Mouse (Mus musculus) small intestine, adult 2 months (tissue): ENCODE data around the gene Retsat. TPM values are rescaled to one million over a fixed set of nuclear protein-coding genes. Genes with fewer than 3 reads are reported as not detected.

Experiments used
- H3K27ac ChIP-seq: fragments of 200-500 bp; 2 replicates; pipeline ENCODE4 v1.5.1; 2012; ENCODE audit warnings: low read depth, low read length, control low read depth, inconsistent platforms; ENCODE audit not compliant: insufficient read depth
- H3K27me3 ChIP-seq: fragments of 200-500 bp; 2 replicates; pipeline ENCODE4 v1.6.1; 2012; ENCODE audit warnings: mild to moderate bottlenecking, moderate library complexity, low read length, inconsistent platforms; ENCODE audit not compliant: control insufficient read depth, insufficient read depth
- H3K36me3 ChIP-seq: fragments of 200-500 bp; 2 replicates; pipeline ENCODE4 v1.6.1; 2012; ENCODE audit warnings: mild to moderate bottlenecking, low read length, control low read depth, inconsistent platforms; ENCODE audit not compliant: control insufficient read depth, insufficient read depth
- H3K4me1 ChIP-seq: fragments of 200-500 bp; 2 replicates; pipeline ENCODE4 v1.6.1; 2012; ENCODE audit warnings: low read length, inconsistent platforms, mixed read lengths; ENCODE audit not compliant: control insufficient read depth, insufficient read depth, insufficient read length
- H3K4me3 ChIP-seq: fragments of 200-500 bp; 2 replicates; pipeline ENCODE4 v1.5.1; 2012; ENCODE audit warnings: low read depth, mild to moderate bottlenecking, control low read depth, inconsistent platforms, low read length, moderate library complexity
- CTCF ChIP-seq: fragments of 200-500 bp; IDR thresholded peaks from 2 replicates; pipeline ENCODE4 v1.5.1; 2012; ENCODE audit warnings: low read depth, mild to moderate bottlenecking, control low read depth, inconsistent platforms, low read length, moderate library complexity, mixed read lengths; ENCODE audit not compliant: insufficient replicate concordance, insufficient read length; ENCODE audit errors: extremely low read depth
- POLR2A ChIP-seq: fragments of 200-500 bp; IDR thresholded peaks from 2 replicates; pipeline ENCODE4 v1.6.1; 2012; ENCODE audit warnings: low read depth, mild to moderate bottlenecking, control low read depth, inconsistent platforms, low read length, moderate library complexity
- WGBS: fragments of 180-500 bp; shearing (Covaris S2); methylation state at CpG from one replicate; pipeline ENCODE4 v1.1.7; 2018; 5-methylcytosine and 5-hydroxymethylcytosine counted together
- polyA plus RNA-seq: library from polyadenylated mRNA; depleted of rRNA; stranded (reverse); fragments of >200 nt; gene quantifications from 2 replicates; pipeline ENCODE4 v1.2.3, GENCODE M21; 2012

The Retsat gene
- polyA plus RNA-seq, 1 experiment = 70.7 TPM

DNA sequence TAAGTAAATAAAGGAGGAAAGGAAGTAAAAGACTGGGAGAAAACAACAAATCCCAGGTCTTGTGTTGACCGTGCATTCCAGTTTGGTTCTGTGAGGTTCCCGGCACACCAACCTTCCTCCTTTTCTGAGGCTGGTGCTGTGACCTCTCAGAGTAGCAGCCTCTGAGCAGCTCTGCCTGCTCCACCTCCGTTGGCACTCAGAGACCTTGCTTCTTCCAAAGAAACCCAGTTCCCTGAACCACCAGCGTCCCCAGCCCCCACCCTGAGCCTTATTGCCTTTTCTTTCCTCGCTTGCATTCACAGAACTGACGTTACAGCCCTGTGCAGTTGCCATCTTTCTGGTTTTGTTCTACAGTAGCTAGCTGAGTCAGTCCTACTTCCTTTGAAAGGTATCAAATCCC is 1.9 kb downstream of the Retsat start:
- TF ChIP-seq POLR2A = no peak
- no peaks in the 10 kb centered on the region for H3K27me3 ChIP-seq
- no peak overlapping the region for H3K27ac ChIP-seq
- 87% methylated on average over 6 of the region's 6 CpGs for WGBS
- peaks cover 16% of the 10 kb centered on the region for H3K36me3 ChIP-seq
- H3K4me3 ChIP-seq = no peak overlapping the region
- peaks cover 7% of the 10 kb centered on the region; the same call in 1 of the 2 replicates for H3K4me1 ChIP-seq

DNA sequence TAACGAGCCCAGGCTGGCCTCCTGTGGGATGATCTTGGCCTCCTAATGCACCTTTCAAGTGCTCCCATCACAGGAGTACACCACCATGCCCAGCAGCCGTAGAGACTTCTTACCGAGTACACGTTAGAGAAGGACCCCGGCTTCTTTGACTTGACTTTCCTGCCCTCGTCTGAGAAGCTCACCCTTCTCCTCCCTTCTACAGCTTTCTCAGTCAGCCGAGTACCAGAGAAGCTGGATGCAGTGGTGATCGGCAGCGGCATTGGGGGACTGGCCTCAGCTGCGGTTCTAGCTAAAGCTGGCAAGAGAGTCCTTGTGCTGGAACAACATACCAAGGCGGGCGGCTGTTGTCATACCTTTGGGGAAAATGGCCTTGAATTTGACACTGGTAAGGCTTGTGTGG is 2.5 kb downstream of the Retsat start:
- no peak overlapping the region for H3K27ac ChIP-seq
- H3K4me3 ChIP-seq = no peak overlapping the region
- H3K27me3 ChIP-seq = no peaks in the 10 kb centered on the region
- TF ChIP-seq CTCF = no peak
- 93% methylated on average over 12 of the region's 12 CpGs for WGBS
- H3K36me3 ChIP-seq = peaks cover 20% of the 10 kb centered on the region
- H3K4me1 ChIP-seq = peaks cover 7% of the 10 kb centered on the region; the same call in 1 of the 2 replicates

DNA sequence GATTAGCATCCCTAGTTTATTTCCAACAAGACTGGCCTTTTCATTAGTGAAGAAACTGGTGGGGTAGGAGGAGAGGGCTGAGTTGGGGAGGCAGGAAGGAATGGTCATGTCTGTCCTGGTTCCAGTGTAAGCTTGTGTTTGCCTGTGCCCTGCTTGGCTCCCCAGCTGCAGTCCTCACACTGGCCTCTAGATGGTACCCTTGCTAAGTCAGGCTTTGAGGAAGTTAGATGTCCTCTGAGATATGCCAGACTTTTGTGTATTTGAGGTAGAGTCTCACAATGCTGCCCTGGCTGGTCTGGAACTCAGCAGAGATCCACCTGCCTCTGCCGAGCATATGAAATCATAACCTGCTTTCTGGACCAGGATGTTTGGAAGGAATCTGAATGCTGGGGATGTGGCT is 3.5 kb downstream of the Retsat start:
- TF ChIP-seq POLR2A = no peak
- peak; percentile 86; the same call in 1 of the 2 replicates for TF ChIP-seq CTCF
- H3K36me3 ChIP-seq = peaks cover 29% of the 10 kb centered on the region
- peaks cover 5% of the 10 kb centered on the region; the same call in 1 of the 2 replicates for H3K4me1 ChIP-seq
- 10% methylated on average over 1 of the region's 1 CpGs for WGBS
- H3K27me3 ChIP-seq = no peaks in the 10 kb centered on the region
- no peak overlapping the region for H3K27ac ChIP-seq
- no peak overlapping the region for H3K4me3 ChIP-seq

DNA sequence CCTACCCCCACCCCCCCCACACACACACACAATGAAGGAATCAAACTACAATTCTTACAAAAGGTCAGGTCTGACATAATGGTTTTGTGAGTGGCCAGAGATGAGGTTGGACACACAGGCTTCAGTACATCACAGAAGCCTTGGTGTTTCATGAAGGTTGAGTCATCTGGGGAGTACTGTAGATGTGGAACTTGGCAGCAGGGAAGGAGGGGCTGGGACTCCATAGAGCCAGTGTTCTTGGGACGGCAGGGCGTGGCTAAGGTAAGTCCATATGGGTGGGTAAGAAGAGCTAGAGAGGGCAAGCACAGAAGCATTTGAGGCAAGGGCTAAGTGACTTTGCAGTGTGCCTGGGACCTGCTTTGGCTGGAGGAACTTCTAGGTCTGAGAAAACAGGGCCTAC is 5.8 kb downstream of the Retsat start:
- Histone ChIP-seq H3K4me1 (peaks cover 7% of the 10 kb centered on the region; the same call in 1 of the 2 replicates), H3K27me3 (no peaks in the 10 kb centered on the region), H3K4me3 (no peak overlapping the region), H3K36me3 (peaks cover 44% of the 10 kb centered on the region), H3K27ac (no peak overlapping the region)
- WGBS = 66% methylated on average over 2 of the region's 2 CpGs
- TF ChIP-seq CTCF = no peak
- TF ChIP-seq POLR2A = no peak

GRCm38 (mm10) chr6:72607060-72607459 is 8.8 kb downstream of the Retsat start:
- no peak for TF ChIP-seq POLR2A
- no peak for TF ChIP-seq CTCF
- H3K36me3 ChIP-seq = peaks cover 66% of the 10 kb centered on the region

GRCm38 (mm10) chr6:72607676-72608075 is 9.4 kb downstream of the Retsat start:
- Histone ChIP-seq H3K27ac (no peak overlapping the region), H3K36me3 (peaks cover 69% of the 10 kb centered on the region), H3K4me1 (peaks cover 5% of the 10 kb centered on the region; the same call in 1 of the 2 replicates), H3K4me3 (no peak overlapping the region), H3K27me3 (no peaks in the 10 kb centered on the region)
- 35% methylated on average over 5 of the region's 5 CpGs for WGBS
- no peak for TF ChIP-seq POLR2A
- TF ChIP-seq CTCF = no peak

More at GRCm38 (mm10) chr6:72607060-72607459, 8.8 kb downstream of the Retsat start:
- 57% methylated on average over 4 of the region's 4 CpGs for WGBS
- H3K4me1 ChIP-seq = peaks cover 5% of the 10 kb centered on the region; the same call in 1 of the 2 replicates
- no peaks in the 10 kb centered on the region for H3K27me3 ChIP-seq
- H3K4me3 ChIP-seq = no peak overlapping the region
- no peak overlapping the region for H3K27ac ChIP-seq

DNA sequence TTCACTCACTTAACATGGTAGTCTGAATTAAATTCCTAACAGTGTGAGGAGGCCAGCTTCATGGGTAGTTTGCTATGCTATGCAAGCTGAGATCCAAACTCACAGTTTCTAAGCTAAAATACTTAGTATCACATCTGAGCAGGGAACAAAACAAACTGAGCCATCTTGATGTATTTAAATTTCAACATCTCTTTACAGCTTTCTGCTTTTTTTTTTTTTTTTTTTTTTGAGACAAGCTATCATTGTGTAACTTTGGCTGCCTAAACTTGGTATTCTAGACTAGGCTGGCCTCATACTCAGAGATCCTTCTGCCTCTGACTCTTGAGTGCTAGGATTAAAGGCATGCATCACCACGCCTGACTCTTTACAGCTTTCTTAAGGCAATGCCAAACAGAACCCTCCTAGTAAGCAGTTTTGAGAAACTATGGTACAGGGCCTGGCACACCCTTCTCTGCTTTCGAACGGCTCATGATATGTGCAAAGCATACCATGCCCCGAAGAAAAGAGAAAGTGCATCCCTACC is 10.4 kb downstream of the Retsat start:
- Histone ChIP-seq H3K36me3 (peaks cover 72% of the 10 kb centered on the region), H3K27ac (no peak overlapping the region), H3K4me3 (no peak overlapping the region), H3K4me1 (peaks cover 5% of the 10 kb centered on the region; the same call in 1 of the 2 replicates), H3K27me3 (no peaks in the 10 kb centered on the region)
- TF ChIP-seq POLR2A = no peak
- TF ChIP-seq CTCF = no peak
- 75% methylated on average over 4 of the region's 4 CpGs for WGBS
